Mouse (Mus musculus): ENCODE results near the gene Pde4b.

DNA sequence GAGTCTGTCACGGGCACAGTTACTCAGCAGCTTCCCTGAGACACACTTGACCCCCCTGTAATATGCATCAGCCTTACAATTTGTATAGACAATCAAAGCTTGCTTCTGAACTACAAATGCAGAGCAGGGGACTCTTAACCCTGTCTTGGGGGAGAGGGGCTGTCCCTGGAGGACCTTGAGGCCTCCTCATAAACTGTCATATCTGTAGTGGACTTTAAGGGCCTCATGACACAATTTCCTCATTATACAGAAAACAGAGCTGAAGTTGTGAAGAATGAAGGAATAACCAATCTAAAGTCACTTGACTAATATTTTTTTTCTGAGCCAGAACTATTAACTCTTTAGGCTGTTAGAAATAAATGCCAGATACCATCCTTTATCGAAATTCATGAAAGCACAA lies 505.2 kb downstream of the Pde4b start:
- TF ChIP-seq POLR2A (IDR thresholded peaks at IDR 0.05; ENCODE audit: borderline replicate concordance, control insufficient read depth, low read depth, low read length) (no peak), CTCF (IDR thresholded peaks at IDR 0.05; ENCODE audit: control insufficient read depth, insufficient read depth, low read length) (no peak)
